Mouse (Mus musculus) olfactory bulb, adult 2 months (tissue): ENCODE data around the gene Gm9958.

ENCODE experiments used
- CTCF ChIP-seq: fragments of 200-500 bp; IDR thresholded peaks from 2 replicates; pipeline ENCODE4 v1.5.1; 2012; ENCODE audit warnings: low read depth, mild to moderate bottlenecking, low read length, moderate library complexity; ENCODE audit not compliant: insufficient read depth
- POLR2A ChIP-seq: fragments of 200-500 bp; IDR thresholded peaks from 2 replicates; pipeline ENCODE4 v1.6.1; 2012; ENCODE audit warnings: mild to moderate bottlenecking, low read depth, low read length, moderate library complexity; ENCODE audit not compliant: insufficient read depth

DNA sequence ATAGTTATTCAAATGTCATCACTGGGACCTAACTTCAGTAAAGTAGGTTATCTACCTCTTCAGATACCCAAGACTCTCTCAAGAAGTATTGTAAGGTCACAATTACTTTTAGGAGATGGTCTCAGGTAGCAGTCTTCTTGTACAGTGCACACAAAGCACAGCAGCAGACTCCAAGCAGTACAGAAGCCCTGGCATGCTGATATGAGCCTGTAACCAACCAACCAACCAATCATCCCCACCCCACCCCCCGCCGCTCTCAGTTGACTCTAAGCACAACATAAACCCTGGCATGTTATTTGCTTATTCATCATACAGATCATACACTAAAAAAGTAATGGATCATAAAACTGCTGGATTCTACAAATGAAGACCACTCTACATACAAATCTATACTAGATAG lies 34.5 kb upstream of the Gm9958 start:
- TF ChIP-seq CTCF = no peak
- TF ChIP-seq POLR2A = no peak
